In genomic region chr1:136343727-136344126, GRCm38 (mm10) we compare ENCODE assay signal across 9 mouse cellular contexts. TPM values are rescaled to one million over a fixed set of nuclear protein-coding genes. Genes with fewer than 3 reads are reported as not detected.
DNase-seq lines count a peak whose midpoint lies in the region; ATAC-seq lines count a peak whose summit lies in the region.
"Had no signal": no experiment of that assay in that cellular context is flagged by ENCODE, and none has a peak within 500 bp of the region (broad histone marks: within the 10 kb centered on the region; RNA-seq: fewer than 3 reads in every experiment).

No protein-coding gene starts in this region.

- H3K36me3 ChIP-seq in kidney, embryonic 15.5 days: peaks cover 9% of the 10 kb centered on the region; the same call in 1 of the 2 replicates
- peaks cover 22% of the 10 kb centered on the region for H3K36me3 ChIP-seq in embryonic facial prominence, embryonic 10.5 days (replicated peaks)
- no peaks in the 10 kb centered on the region for H3K36me3 ChIP-seq in intestine, embryonic 15.5 days
- no peaks in the 10 kb centered on the region for H3K36me3 ChIP-seq in neural tube, embryonic 11.5 days (ENCODE audit: control insufficient read depth, insufficient read depth, low read length)

- H3K9ac ChIP-seq in kidney, embryonic 15.5 days: peak overlapping the region; percentile 11; the same call in 1 of the 2 replicates
- H3K9ac ChIP-seq in intestine, embryonic 15.5 days: peak overlapping the region; percentile 39
- peak overlapping the region; percentile 41; the same call in 1 of the 2 replicates for H3K9ac ChIP-seq in neural tube, embryonic 11.5 days (ENCODE audit: low read length)

- no peak for ATAC-seq in kidney, embryonic 15.5 days (replicated peaks; ENCODE audit: low FRiP score)
- ATAC-seq in intestine, embryonic 15.5 days: no peak
- ATAC-seq in neural tube, embryonic 11.5 days (ENCODE audit: insufficient read depth, low FRiP score, low TSS enrichment): no peak
- ATAC-seq in monocyte, adult 5-6 weeks (replicated peaks; ENCODE audit: insufficient number of reproducible peaks, low FRiP score, low TSS enrichment, poor library complexity, severe bottlenecking): no peak
- ATAC-seq in megakaryocyte progenitor cell, adult 5-6 weeks (replicated peaks; ENCODE audit: poor library complexity): no peak

- WGBS in kidney, embryonic 15.5 days: 19% methylated on average over 7 of the region's 7 CpGs
- WGBS in embryonic facial prominence, embryonic 10.5 days: 21% methylated on average over 7 of the region's 7 CpGs
- WGBS in intestine, embryonic 15.5 days: 35% methylated on average over 7 of the region's 7 CpGs
- WGBS in neural tube, embryonic 11.5 days: 26% methylated on average over 7 of the region's 7 CpGs

- H3K27me3 ChIP-seq in kidney, embryonic 15.5 days: no peaks in the 10 kb centered on the region
- H3K27me3 ChIP-seq in embryonic facial prominence, embryonic 10.5 days (replicated peaks; ENCODE audit: low read depth, poor library complexity, severe bottlenecking): peaks cover 10% of the 10 kb centered on the region
- 0 out of 2 replicates have a peak, but pooled peaks cover 11% of the 10 kb centered on the region for H3K27me3 ChIP-seq in intestine, embryonic 15.5 days (replicated peaks)
- H3K27me3 ChIP-seq in neural tube, embryonic 11.5 days (ENCODE audit: control insufficient read depth, insufficient read depth, low read length): no peaks in the 10 kb centered on the region

- no peaks in the 10 kb centered on the region for H3K9me3 ChIP-seq in kidney, embryonic 15.5 days (replicated peaks)
- no peaks in the 10 kb centered on the region for H3K9me3 ChIP-seq in embryonic facial prominence, embryonic 10.5 days
- H3K9me3 ChIP-seq in intestine, embryonic 15.5 days: no peaks in the 10 kb centered on the region
- H3K9me3 ChIP-seq in neural tube, embryonic 11.5 days (ENCODE audit: control insufficient read depth, low read length): no peaks in the 10 kb centered on the region

- H3K4me1 ChIP-seq in kidney, embryonic 15.5 days: peaks cover 27% of the 10 kb centered on the region
- peaks cover 44% of the 10 kb centered on the region for H3K4me1 ChIP-seq in embryonic facial prominence, embryonic 10.5 days
- peaks cover 10% of the 10 kb centered on the region; the same call in 1 of the 2 replicates for H3K4me1 ChIP-seq in intestine, embryonic 15.5 days (replicated peaks)
- H3K4me1 ChIP-seq in neural tube, embryonic 11.5 days (ENCODE audit: control insufficient read depth, insufficient read depth, low read length): peaks cover 14% of the 10 kb centered on the region; the same call in 1 of the 2 replicates

- H3K27ac ChIP-seq in kidney, embryonic 15.5 days: peak overlapping the region; percentile 47
- H3K27ac ChIP-seq in embryonic facial prominence, embryonic 10.5 days (replicated peaks): 0 out of 2 replicates have a peak overlapping the region, but pooled peaks have one; percentile 19
- H3K27ac ChIP-seq in intestine, embryonic 15.5 days: no peak overlapping the region
- no peak overlapping the region for H3K27ac ChIP-seq in neural tube, embryonic 11.5 days (ENCODE audit: low read depth, low read length)

- no peak for DNase-seq in kidney, adult 8-10 months
- DNase-seq in embryonic facial prominence, embryonic 10.5 days (ENCODE audit: low spot score): peak; percentile 29
- no peak for DNase-seq in neural tube, embryonic 11.5 days (ENCODE audit: low spot score)
- DNase-seq in frontal cortex, postnatal 25 days (ENCODE audit: low spot score in 2 of 2): no peak
- DNase-seq: right cerebral cortex, adult 18-20 months had no signal

- peak overlapping the region; percentile 97 for H3K4me3 ChIP-seq in kidney, embryonic 15.5 days (replicated peaks)
- H3K4me3 ChIP-seq in embryonic facial prominence, embryonic 10.5 days: peak overlapping the region; percentile 96
- peak overlapping the region; percentile 18; the same call in 1 of the 2 replicates for H3K4me3 ChIP-seq in intestine, embryonic 15.5 days (replicated peaks)
- H3K4me3 ChIP-seq in neural tube, embryonic 11.5 days (ENCODE audit: low read depth, low read length): peak overlapping the region; percentile 96

- H3K4me2 ChIP-seq in kidney, embryonic 15.5 days: peak overlapping the region; percentile 75
- peak overlapping the region; percentile 59 for H3K4me2 ChIP-seq in intestine, embryonic 15.5 days (replicated peaks)
- H3K4me2 ChIP-seq in neural tube, embryonic 11.5 days (ENCODE audit: low read depth): peak overlapping the region; percentile 74

RNA-seq across cellular contexts. Expression of gene Camsap2, which starts 2.2 kb away (rescaled TPM):
- 9.0 and 9.9 TPM in 2 replicates for polyA plus RNA-seq in kidney, embryonic 15.5 days (2015; fragmentation: Nextera tagmentation; extraction: Ambion mirVana)
- 11.4 and 12.4 TPM in 2 replicates for polyA plus RNA-seq in embryonic facial prominence, embryonic 10.5 days (2016; fragmentation: Nextera tagmentation; extraction: Ambion mirVana)
- polyA plus RNA-seq in intestine, embryonic 15.5 days (2015; fragmentation: Nextera tagmentation; extraction: Ambion mirVana): 6.0 and 6.9 TPM in 2 replicates
- polyA plus RNA-seq in neural tube, embryonic 11.5 days (2014; fragmentation: Nextera tagmentation; extraction: Ambion mirVana): 34.7 and 34.9 TPM in 2 replicates
- 25.1 to 39.6 TPM (median 31.9 TPM) in 3 replicates for total RNA-seq in monocyte, adult 5-6 weeks (2017)
- 8.6 and 8.7 TPM in 2 replicates for total RNA-seq in megakaryocyte progenitor cell, adult 5-6 weeks (2015)
- 11.5 and 12.8 TPM in 2 replicates for total RNA-seq in megakaryocyte progenitor cell, adult 5-6 weeks (2017)

Comparison
In these comparisons a context has a peak if more than half of its experiments do, and no peak if none do; other contexts are left out.
1. H3K27ac ChIP-seq: peak in kidney, embryonic 15.5 days (single experiment) and embryonic facial prominence, embryonic 10.5 days (single experiment); none in intestine, embryonic 15.5 days (single experiment) and neural tube, embryonic 11.5 days (single experiment).
2. H3K4me3 ChIP-seq: peak in every context shown above with its lines; median percentile 97 in kidney, embryonic 15.5 days; 96 in embryonic facial prominence, embryonic 10.5 days; 96 in neural tube, embryonic 11.5 days; 18 in intestine, embryonic 15.5 days.
3. Peak in every context shown above with its lines, with median percentiles within 50 percentile points of each other: H3K4me2 ChIP-seq and H3K9ac ChIP-seq.